ENCODE assay signal across 9 mouse cellular contexts in genomic region chr10:95489653-95490052, GRCm38 (mm10). TPM values are rescaled to one million over a fixed set of nuclear protein-coding genes. Genes with fewer than 3 reads are reported as not detected.
DNase-seq lines count a peak whose midpoint lies in the region; ATAC-seq and TF ChIP-seq lines count a peak whose summit lies in the region.
"Had no signal": no experiment of that assay in that cellular context is flagged by ENCODE, and none has a peak within 500 bp of the region (broad histone marks: within the 10 kb centered on the region; RNA-seq: fewer than 3 reads in every experiment).

No protein-coding gene starts in this region.

- ATAC-seq in kidney, postnatal 0 days (replicated peaks; ENCODE audit: low FRiP score, low read depth) = no peak
- ATAC-seq in kidney, embryonic 16.5 days (ENCODE audit: low FRiP score, low TSS enrichment) = no peak
- ATAC-seq in megakaryocyte-erythroid progenitor cell, adult 5-6 weeks (replicated peaks; ENCODE audit: low FRiP score, low TSS enrichment, poor library complexity, severe bottlenecking) = no peak

- in situ Hi-C loops in ES-E14 (cut with MboI; ENCODE audit: low sequenced_read_pairs in 2 of 2, unreplicated experiment in 2 of 2) = no loop called here

- no peak overlapping the region for H3K27ac ChIP-seq in kidney, postnatal 0 days
- H3K27ac ChIP-seq in kidney, embryonic 16.5 days (ENCODE audit: low read length) = no peak overlapping the region
- H3K27ac ChIP-seq in ES-E14 (ENCODE audit: insufficient read depth, low read depth, low read length, poor library complexity, severe bottlenecking) = no peak overlapping the region
- H3K27ac ChIP-seq: limb, embryonic 12.5 days had no signal

- peak; percentile 66 for TF ChIP-seq CTCF in kidney, postnatal 0 days (IDR thresholded peaks at IDR 0.05; ENCODE audit: low read depth)

- WGBS in kidney, postnatal 0 days = 73% methylated on average over 2 of the region's 2 CpGs
- WGBS in kidney, embryonic 16.5 days = 83% methylated on average over 2 of the region's 2 CpGs

- 0 out of 2 replicates have a peak, but pooled peaks cover 3% of the 10 kb centered on the region for H3K9me3 ChIP-seq in kidney, postnatal 0 days (replicated peaks; ENCODE audit: low read length)
- H3K9me3 ChIP-seq in kidney, embryonic 16.5 days (ENCODE audit: low read length) = peaks cover 9% of the 10 kb centered on the region; the same call in 1 of the 2 replicates
- H3K9me3 ChIP-seq in ES-E14 (ENCODE audit: control insufficient read depth, insufficient read depth, low read depth, low read length) = no peaks in the 10 kb centered on the region
- H3K9me3 ChIP-seq: limb, embryonic 12.5 days had no signal

- H3K4me2 ChIP-seq in kidney, postnatal 0 days (ENCODE audit: low read length) = no peak overlapping the region
- no peak overlapping the region for H3K4me2 ChIP-seq in kidney, embryonic 16.5 days (replicated peaks; ENCODE audit: low read depth, low read length)
- H3K4me2 ChIP-seq: limb, embryonic 12.5 days had no signal

- H3K4me3 ChIP-seq in kidney, postnatal 0 days (replicated peaks; ENCODE audit: low read depth, low read length) = no peak overlapping the region
- H3K4me3 ChIP-seq in kidney, embryonic 16.5 days (ENCODE audit: low read length) = no peak overlapping the region
- H3K4me3 ChIP-seq in ES-E14 (ENCODE audit: insufficient read depth in 1 of 2, low read depth in 1 of 2, low read length in 2 of 2, poor library complexity in 1 of 2, severe bottlenecking in 1 of 2) = no peak overlapping the region
- H3K4me3 ChIP-seq: limb, embryonic 12.5 days had no signal

- no peaks in the 10 kb centered on the region for H3K27me3 ChIP-seq in kidney, postnatal 0 days (ENCODE audit: insufficient read depth, low read length)
- no peaks in the 10 kb centered on the region for H3K27me3 ChIP-seq in kidney, embryonic 16.5 days (ENCODE audit: insufficient read depth, low read length)
- no peaks in the 10 kb centered on the region; the same call in 1 of the 2 replicates for H3K27me3 ChIP-seq in splenic B cell, adult 2 months (ENCODE audit: control insufficient read depth, insufficient read depth, low read length, poor library complexity, severe bottlenecking)
- H3K27me3 ChIP-seq: limb, embryonic 12.5 days had no signal

- peak; percentile 35 to 63 for DNase-seq in adrenal gland, adult (ENCODE audit: inconsistent age in 2 of 2, low spot score in 1 of 2)
- no peak for DNase-seq in adrenal gland, postnatal 4 days (ENCODE audit: low spot score in 2 of 2)
- DNase-seq in kidney, postnatal 0 days (ENCODE audit: low spot score) = peak; percentile 14
- DNase-seq in ES-E14 (ENCODE audit: low read depth, low spot score) = no peak
- peak; percentile 15 for DNase-seq in gastrocnemius, postnatal 25 days
- DNase-seq in splenic B cell, adult 2 months (ENCODE audit: low read depth, low spot score) = peak; percentile 53

- no peaks in the 10 kb centered on the region for H3K4me1 ChIP-seq in kidney, postnatal 0 days (replicated peaks; ENCODE audit: insufficient read depth, low read length)
- H3K4me1 ChIP-seq in kidney, embryonic 16.5 days (ENCODE audit: insufficient read depth, low read length) = no peaks in the 10 kb centered on the region
- peaks cover 0 to 4% of the 10 kb centered on the region in 2 experiments; a peak in 2 of 4 replicates for H3K4me1 ChIP-seq in ES-E14 (ENCODE audit: control insufficient read depth in 2 of 2, insufficient read depth in 2 of 2, low read length in 2 of 2, poor library complexity in 1 of 2)
- H3K4me1 ChIP-seq: limb, embryonic 12.5 days had no signal

- no peak overlapping the region for H3K9ac ChIP-seq in kidney, postnatal 0 days (ENCODE audit: low read depth, low read length)
- no peak overlapping the region for H3K9ac ChIP-seq in kidney, embryonic 16.5 days (replicated peaks; ENCODE audit: low read length)
- no peak overlapping the region for H3K9ac ChIP-seq in ES-E14 (ENCODE audit: insufficient read depth, low read depth, low read length, poor library complexity, severe bottlenecking)
- H3K9ac ChIP-seq: limb, embryonic 12.5 days had no signal

- H3K36me3 ChIP-seq in kidney, postnatal 0 days (ENCODE audit: insufficient read depth, low read length) = peaks cover 59% of the 10 kb centered on the region
- peaks cover 80% of the 10 kb centered on the region for H3K36me3 ChIP-seq in kidney, embryonic 16.5 days (ENCODE audit: insufficient read depth, low read length)
- H3K36me3 ChIP-seq in ES-E14 (ENCODE audit: control insufficient read depth, insufficient read depth, low read length, poor library complexity, severe bottlenecking) = peaks cover 38% of the 10 kb centered on the region
- peaks cover 23% of the 10 kb centered on the region for H3K36me3 ChIP-seq in splenic B cell, adult 2 months (ENCODE audit: control insufficient read depth, insufficient read depth, low read length, poor library complexity, severe bottlenecking)

TF ChIP-seq in ES-E14, 5 proteins besides CTCF, POLR2A, EP300 and RAD21:
- TF ChIP-seq MAFK (IDR thresholded peaks at IDR 0.05; ENCODE audit: insufficient read depth, low read depth, low read length) (no peak), HCFC1 (IDR thresholded peaks at IDR 0.05; ENCODE audit: borderline replicate concordance, insufficient read depth, low read length) (no peak), ZNF384 (IDR thresholded peaks at IDR 0.05; ENCODE audit: low read depth, low read length) (no peak), ZC3H11A (IDR thresholded peaks at IDR 0.05; ENCODE audit: borderline replicate concordance, low read depth, low read length) (0 out of 2 replicates have a peak, but pooled peaks have one; percentile 3)
TF ChIP-seq in ES-E14: peak in this region for 1.

RNA-seq across cellular contexts. Expression of gene Mrpl42, which starts 12.1 kb away (rescaled TPM):
- 100 to 1,000 TPM in 1 of 2 experiments, 10 to 100 TPM in 1; 99.7 to 102 TPM for total RNA-seq in adrenal gland, postnatal 4 days (2021)
- 427 and 432 TPM in 2 replicates for polyA plus RNA-seq in kidney, postnatal 0 days (2015; fragmentation: Nextera tagmentation; extraction: Ambion mirVana)
- polyA plus RNA-seq in kidney, embryonic 16.5 days (2015; fragmentation: Nextera tagmentation; extraction: Ambion mirVana) = 318 and 319 TPM in 2 replicates
- total RNA-seq in ES-E14 (2012; rRNA removed) = 134 and 163 TPM in 2 replicates
- total RNA-seq in gastrocnemius, postnatal 25 days (2021) = 100 to 1,000 TPM; 285 to 318 TPM
- total RNA-seq in megakaryocyte-erythroid progenitor cell, adult 5-6 weeks (2014; fragmentation: Nextera tagmentation) = 244 and 249 TPM in 2 replicates
- 235 and 255 TPM in 2 replicates for total RNA-seq in megakaryocyte-erythroid progenitor cell, adult 5-6 weeks (2017)

RNA-seq across cellular contexts. Expression of gene Ube2n, which starts 25.3 kb away (rescaled TPM):
- 100 to 1,000 TPM; 135 to 136 TPM for total RNA-seq in adrenal gland, postnatal 4 days (2021)
- polyA plus RNA-seq in kidney, postnatal 0 days (2015; fragmentation: Nextera tagmentation; extraction: Ambion mirVana) = 277 and 296 TPM in 2 replicates
- 338 and 353 TPM in 2 replicates for polyA plus RNA-seq in kidney, embryonic 16.5 days (2015; fragmentation: Nextera tagmentation; extraction: Ambion mirVana)
- total RNA-seq in ES-E14 (2012; rRNA removed) = 88.6 and 102 TPM in 2 replicates
- 10 to 100 TPM; 66.4 to 73.6 TPM for total RNA-seq in gastrocnemius, postnatal 25 days (2021)
- total RNA-seq in megakaryocyte-erythroid progenitor cell, adult 5-6 weeks (2014; fragmentation: Nextera tagmentation) = 238 and 277 TPM in 2 replicates
- 172 and 198 TPM in 2 replicates for total RNA-seq in megakaryocyte-erythroid progenitor cell, adult 5-6 weeks (2017)

Comparison
In these comparisons a context has a peak if more than half of its experiments do, and no peak if none do; other contexts are left out.
1. DNase-seq: peak in adrenal gland, adult (2 of 2), kidney, postnatal 0 days (single experiment), gastrocnemius, postnatal 25 days (single experiment) and splenic B cell, adult 2 months (single experiment); none in adrenal gland, postnatal 4 days (0 of 2) and ES-E14 (single experiment).